Mouse (Mus musculus) kidney, adult 9 months (tissue): ENCODE measurements around the gene Stoml1.
A peak's percentile ranks its signal among the peaks of the same experiment; 100 is the strongest.

ENCODE experiments used
- DNase-seq: peaks from one replicate; pipeline ENCODE4 v3.0.0; 2022

Stoml1 gene

GRCm38 (mm10) chr9:58272855-58273254 lies 19.9 kb downstream of the Stoml1 start:
- DNase-seq = peak; percentile 51

GRCm38 (mm10) chr9:58274101-58274604 lies 21.2 kb downstream of the Stoml1 start:
- DNase-seq = no peak

- DNase-seq = no peak
Measured at GRCm38 (mm10) chr9:58274626-58275025, 21.7 kb downstream of the Stoml1 start.

GRCm38 (mm10) chr9:58275115-58275774 lies 22.3 kb downstream of the Stoml1 start:
- DNase-seq = peak; percentile 79

- DNase-seq = no peak
Measured at GRCm38 (mm10) chr9:58275797-58276196, 22.8 kb downstream of the Stoml1 start.

- peak; percentile 81 for DNase-seq
Measured at GRCm38 (mm10) chr9:58276346-58276745, 23.4 kb downstream of the Stoml1 start.

- DNase-seq = no peak
Measured at GRCm38 (mm10) chr9:58278313-58278712, 25.3 kb downstream of the Stoml1 start.

GRCm38 (mm10) chr9:58278821-58279723 lies 26.1 kb downstream of the Stoml1 start:
- DNase-seq = no peak

- peak; percentile 40 for DNase-seq
Measured at GRCm38 (mm10) chr9:58279780-58280179, 26.8 kb downstream of the Stoml1 start.

- DNase-seq = peak; percentile 93
Measured at GRCm38 (mm10) chr9:58280259-58281109, 27.5 kb downstream of the Stoml1 start.

- no peak for DNase-seq
Measured at GRCm38 (mm10) chr9:58281597-58281996, 28.6 kb downstream of the Stoml1 start.

GRCm38 (mm10) chr9:58283431-58283830 lies 30.5 kb downstream of the Stoml1 start:
- DNase-seq = no peak

- DNase-seq = peak; percentile 48
Measured at GRCm38 (mm10) chr9:58289090-58289489, 36.1 kb downstream of the Stoml1 start.

- DNase-seq = no peak
Measured at GRCm38 (mm10) chr9:58289901-58290300, 36.9 kb downstream of the Stoml1 start.

GRCm38 (mm10) chr9:58294527-58294926 lies 41.6 kb downstream of the Stoml1 start:
- no peak for DNase-seq

- DNase-seq = no peak
Measured at GRCm38 (mm10) chr9:58295345-58295744, 42.4 kb downstream of the Stoml1 start.

GRCm38 (mm10) chr9:58295766-58296361 lies 42.9 kb downstream of the Stoml1 start:
- no peak for DNase-seq

- no peak for DNase-seq
Measured at GRCm38 (mm10) chr9:58297065-58297464, 44.1 kb downstream of the Stoml1 start.

- no peak for DNase-seq
Measured at GRCm38 (mm10) chr9:58297961-58298477, 45.1 kb downstream of the Stoml1 start.

- DNase-seq = no peak
Measured at GRCm38 (mm10) chr9:58299356-58299799, 46.4 kb downstream of the Stoml1 start.

GRCm38 (mm10) chr9:58303115-58303514 lies 50.2 kb downstream of the Stoml1 start:
- DNase-seq = no peak
